Mouse (Mus musculus) spleen, postnatal 4 days (tissue): ENCODE results near the gene Evx2.

Source experiments
- DNase-seq, 2 experiments: peaks; one replicate each; pipeline ENCODE4 v3.0.0; 2022; ENCODE audit warnings: low spot score in 2 of 2

Gene Evx2

GRCm38 (mm10) chr2:74695813-74696430 is 36.6 kb upstream of the Evx2 start:
- no peak for DNase-seq

GRCm38 (mm10) chr2:74695383-74695782 is 36.0 kb upstream of the Evx2 start:
- no peak for DNase-seq

- DNase-seq = no peak
Measured at GRCm38 (mm10) chr2:74694066-74694465, 34.7 kb upstream of the Evx2 start.

GRCm38 (mm10) chr2:74693432-74693827 is 34.1 kb upstream of the Evx2 start:
- DNase-seq = no peak

- DNase-seq = no peak
Measured at GRCm38 (mm10) chr2:74692808-74693431, 33.6 kb upstream of the Evx2 start.

GRCm38 (mm10) chr2:74691995-74692807 is 32.8 kb upstream of the Evx2 start:
- no peak for DNase-seq

GRCm38 (mm10) chr2:74691022-74691951 is 31.9 kb upstream of the Evx2 start, which contains the start of gene Hoxd10:
Hoxd10 (plus strand) TSS chr2:74691924.
- DNase-seq = no peak

GRCm38 (mm10) chr2:74690338-74690716 is 31.0 kb upstream of the Evx2 start:
- DNase-seq = no peak

GRCm38 (mm10) chr2:74689574-74690337 is 30.4 kb upstream of the Evx2 start:
- DNase-seq = no peak

DNA sequence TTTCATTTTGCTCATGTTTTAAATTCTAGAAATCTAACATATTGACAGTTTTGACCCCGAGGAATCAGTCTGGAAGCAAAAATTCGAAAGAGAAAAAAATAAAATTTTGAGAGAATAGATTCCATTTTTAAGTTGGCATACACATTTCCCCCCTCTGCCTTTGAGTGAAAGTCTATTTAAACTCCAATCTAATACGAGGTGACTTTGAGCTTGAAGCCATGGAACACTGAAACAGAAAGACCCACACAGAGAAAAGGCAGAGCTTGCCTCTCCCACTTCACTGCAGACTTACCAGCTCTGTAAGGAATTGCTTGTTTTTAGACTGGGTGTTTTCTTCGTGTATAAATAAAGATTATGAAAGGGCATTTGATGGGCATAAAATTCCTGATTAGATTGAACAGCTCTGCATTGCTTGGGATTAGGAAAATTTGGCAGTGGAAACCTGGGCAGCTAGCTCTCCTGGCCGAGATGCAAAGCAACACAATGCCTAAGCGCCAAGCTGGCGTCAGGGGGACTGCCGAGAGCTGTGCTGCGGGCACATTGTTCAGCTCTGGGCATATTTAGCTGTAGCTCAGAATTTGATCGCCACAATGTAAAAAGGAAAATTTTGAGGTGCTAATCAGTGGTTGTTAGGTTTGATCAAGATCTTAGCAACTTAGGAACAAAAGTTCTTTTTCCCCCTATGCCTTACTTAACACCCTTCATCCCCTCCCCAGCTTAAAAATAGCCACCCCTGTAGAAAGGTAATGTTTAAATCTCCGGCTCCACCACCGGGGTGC is 29.6 kb upstream of the Evx2 start:
- DNase-seq = no peak

DNA sequence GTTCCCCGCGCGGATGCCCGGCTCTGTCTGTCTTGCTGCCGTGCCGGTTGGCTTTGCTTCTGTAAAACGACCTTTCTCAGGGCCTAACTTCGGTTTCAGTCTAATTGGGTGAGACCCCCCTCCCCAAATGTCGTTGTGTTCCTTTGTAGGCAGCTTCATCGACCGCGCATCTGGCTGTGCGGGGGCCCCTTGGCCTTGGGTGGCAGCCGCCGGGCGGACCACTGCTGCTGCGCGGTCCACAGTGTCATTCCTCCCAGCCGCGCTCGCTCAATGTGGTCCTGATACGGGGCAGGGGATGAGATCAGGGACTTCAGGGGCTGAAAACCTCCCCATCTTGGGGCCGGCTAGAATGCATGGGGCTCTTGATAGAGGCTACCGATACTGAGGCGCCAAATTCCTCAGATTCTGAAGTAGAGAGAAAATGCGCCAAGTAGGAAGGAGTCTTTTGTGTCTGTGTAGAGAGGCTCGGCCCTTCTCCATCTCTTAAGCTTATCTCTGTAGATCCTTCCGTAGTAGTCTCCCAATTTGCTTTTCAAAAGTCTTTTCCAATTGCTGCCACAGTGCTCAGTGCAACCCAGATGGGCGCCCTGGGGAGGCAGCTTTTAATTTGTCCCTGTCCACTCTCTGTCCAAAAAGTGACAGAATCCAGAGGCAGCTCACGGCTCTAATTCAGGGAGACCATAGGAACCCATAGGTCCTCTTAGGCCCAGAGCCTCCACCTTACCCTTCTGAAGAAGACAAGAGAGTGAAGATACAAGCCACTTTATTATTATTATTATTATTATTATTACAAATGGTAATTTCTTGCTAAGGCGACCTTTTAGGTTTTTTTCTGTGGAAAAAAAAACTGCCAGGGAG is 28.6 kb upstream of the Evx2 start:
- DNase-seq = peak in 1 of 2 experiments; percentile 61

DNA sequence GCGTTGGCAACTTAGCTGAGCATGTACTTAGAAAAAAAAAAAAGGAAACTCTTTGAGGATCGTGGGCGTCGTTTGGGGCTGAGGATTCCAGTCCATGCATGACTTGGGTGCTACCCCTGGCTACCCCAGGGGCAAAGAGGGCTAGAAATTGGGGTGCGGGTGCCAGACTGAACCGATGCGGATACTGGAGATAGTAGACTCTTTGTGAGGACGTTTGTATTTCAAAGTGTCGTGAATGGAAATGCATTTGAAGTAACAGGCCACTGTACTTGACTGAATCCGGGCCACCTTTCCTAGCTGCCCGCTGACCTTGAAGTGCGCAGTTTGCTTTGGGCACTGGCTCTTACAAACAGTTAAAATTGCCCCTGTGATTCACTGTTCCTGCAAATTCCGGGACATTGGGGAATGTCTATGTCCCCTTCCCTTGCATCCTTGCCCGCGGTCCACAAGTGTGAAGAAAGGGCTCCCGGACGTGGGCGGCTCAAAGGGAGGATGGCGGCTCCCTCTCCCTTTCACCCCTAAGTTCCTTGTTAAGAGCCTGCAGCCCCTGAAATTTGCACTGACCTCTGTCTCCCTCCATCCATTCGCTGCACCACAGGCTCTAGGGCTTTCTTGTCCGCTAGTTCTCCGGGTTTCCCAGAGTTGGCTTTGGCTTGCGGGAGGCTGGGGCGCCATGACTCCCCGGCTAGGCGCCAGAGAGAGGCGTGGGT is 27.8 kb upstream of the Evx2 start:
- DNase-seq = peak in 1 of 2 experiments; percentile 44

DNA sequence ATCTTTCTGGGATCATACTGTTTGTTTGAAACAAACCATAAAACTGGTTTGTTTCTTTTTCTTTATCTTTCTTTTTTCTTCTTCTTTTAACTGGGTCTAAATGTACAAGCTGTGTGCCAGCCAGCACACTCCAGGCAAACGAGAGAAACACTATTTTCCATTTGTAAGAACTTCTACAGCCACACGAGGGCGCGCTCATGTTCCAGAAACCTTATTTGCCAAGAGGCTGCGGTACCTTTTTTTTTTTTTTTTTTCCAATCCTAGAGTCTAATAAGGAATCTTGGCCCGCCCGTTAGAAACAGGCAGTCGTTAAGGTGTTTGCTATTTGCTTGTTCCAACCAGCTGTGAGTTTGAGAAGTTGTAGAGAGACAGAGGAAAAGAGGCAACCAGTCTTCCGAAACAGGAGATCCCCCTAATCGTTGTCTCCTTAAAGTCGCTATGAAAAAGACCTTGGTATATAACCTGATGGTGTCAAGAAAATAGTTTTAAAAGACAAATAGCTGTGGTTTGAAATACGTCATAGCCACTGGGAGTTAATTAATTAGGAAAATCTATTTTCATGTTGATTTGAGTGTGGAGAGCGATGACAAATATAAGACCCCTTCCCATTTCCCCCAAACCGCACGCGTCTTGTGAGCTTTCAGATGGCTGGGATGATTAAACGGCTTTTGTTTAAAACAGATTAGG is 27.1 kb upstream of the Evx2 start:
- peak in 1 of 2 experiments; percentile 62 for DNase-seq

- DNase-seq = no peak
Measured at GRCm38 (mm10) chr2:74685059-74685603, 25.8 kb upstream of the Evx2 start.

DNA sequence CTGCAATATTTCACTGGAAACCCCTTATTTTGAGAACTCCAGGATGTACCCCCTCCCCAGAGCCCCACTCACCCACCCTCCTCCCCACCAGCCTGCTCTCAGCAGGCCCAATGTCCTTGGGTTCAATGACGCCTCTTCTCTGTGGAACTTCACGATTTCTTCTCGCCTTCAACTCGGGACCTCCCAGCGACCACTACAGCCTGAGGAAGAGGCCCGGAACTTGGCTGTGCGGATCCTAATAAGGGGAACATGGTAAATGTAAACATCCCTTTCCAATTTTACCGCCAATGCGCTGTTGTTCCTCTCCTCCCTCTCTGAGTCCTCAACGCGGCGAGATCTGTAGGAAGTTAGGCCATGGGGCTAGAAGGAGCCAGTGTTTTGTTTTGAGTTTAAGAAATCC is 24.7 kb upstream of the Evx2 start:
- DNase-seq = no peak

DNA sequence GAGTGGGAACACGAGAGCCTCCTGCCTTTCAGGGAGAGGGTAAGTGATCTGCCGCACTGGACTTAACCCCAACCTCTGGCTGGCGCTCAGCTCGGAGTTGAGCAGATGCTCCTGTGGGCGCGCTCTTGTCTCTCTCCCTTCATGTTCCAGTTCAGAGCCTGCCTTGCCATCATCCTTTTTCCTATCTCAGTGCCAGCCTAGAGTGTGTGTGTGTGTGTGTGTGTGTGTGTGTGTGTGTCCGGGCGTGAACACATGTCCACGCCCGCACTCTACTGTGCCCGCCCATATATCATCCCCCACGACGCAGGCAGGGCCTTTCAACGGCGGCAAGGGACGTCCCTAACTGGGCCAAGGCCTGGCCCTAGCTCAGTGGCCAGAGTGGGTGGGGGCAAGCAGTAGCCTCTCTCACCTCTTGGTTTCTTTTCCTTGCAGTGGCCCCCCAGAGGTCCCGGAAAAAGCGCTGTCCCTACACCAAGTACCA is 24.2 kb upstream of the Evx2 start:
- peak in 1 of 2 experiments; percentile 57 for DNase-seq

GRCm38 (mm10) chr2:74682796-74683195 is 23.4 kb upstream of the Evx2 start:
- DNase-seq = peak in 1 of 2 experiments; percentile 58
